Mouse (Mus musculus): Measurements from ENCODE around the gene Ncs1. TPM values are rescaled to one million over a fixed set of nuclear protein-coding genes. Genes with fewer than 3 reads are reported as not detected.
A peak's percentile ranks its signal among the peaks of the same experiment; 100 is the strongest.

Ncs1 gene
- total RNA-seq, 2 experiments from 2014 or later: 2.1 to 3.2 TPM

DNA sequence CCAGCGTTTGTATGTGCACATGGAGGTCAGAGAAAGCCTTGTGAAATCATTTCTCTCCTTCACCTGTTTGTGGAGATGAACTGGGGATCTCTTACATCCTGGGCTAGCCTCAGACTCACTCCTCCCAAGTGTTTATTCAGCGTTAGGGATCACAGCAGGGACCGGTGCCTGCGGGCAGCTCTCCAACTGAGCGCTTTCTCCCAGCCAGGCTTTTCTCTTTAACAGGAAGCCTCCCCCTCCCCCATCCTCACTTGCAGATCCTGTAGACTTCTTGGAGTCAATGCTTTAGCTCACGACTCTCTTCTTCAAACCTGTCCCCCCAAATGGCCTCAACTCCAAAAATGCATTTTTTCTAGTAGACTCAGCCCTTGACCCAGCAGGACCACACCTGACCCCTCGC lies 4.0 kb upstream of the Ncs1 start:
- ATAC-seq (replicated peaks; ENCODE audit: poor library complexity, severe bottlenecking): no peak

DNA sequence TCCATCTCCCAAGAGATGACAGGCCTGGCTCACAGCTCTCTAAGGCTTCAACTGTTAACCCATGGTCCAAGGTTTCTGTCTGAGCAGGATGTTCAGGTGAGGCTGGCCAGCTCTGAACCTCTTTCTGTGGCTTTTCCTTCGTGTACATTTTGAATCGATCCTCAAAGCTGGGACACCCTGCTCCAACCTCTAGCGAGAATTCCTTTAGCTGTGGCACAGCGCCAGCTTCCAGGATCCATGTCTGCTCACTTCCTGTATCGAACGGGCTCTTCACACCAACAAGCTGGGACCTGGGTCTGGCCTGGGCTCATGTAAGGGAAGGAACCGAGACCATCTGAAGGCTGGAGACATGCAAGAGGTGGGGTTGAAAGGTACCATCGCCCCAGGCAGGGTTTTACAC lies 1.4 kb upstream of the Ncs1 start:
- ATAC-seq (replicated peaks; ENCODE audit: poor library complexity, severe bottlenecking): no peak

DNA sequence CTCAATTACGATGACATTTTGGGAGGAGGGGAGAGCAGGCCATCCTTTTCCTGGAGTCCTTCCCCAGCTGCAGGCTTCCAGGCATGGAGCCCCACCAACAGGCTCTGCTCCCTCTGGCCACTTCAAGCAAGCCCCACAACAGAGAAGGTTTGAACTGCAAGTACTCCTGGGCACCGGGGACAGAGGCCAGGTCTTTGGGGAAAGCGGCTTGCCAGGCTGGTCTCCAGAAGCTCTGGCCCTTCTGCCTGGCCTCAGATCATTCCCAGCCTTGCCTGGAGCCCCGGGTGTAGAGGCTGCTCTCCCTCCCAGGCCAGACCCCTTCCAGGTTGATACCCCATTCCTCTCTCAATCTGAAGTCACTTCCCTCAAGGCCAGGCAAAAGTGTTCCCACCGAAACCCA lies 572 bp upstream of the Ncs1 start:
- ATAC-seq (replicated peaks; ENCODE audit: poor library complexity, severe bottlenecking): no peak

DNA sequence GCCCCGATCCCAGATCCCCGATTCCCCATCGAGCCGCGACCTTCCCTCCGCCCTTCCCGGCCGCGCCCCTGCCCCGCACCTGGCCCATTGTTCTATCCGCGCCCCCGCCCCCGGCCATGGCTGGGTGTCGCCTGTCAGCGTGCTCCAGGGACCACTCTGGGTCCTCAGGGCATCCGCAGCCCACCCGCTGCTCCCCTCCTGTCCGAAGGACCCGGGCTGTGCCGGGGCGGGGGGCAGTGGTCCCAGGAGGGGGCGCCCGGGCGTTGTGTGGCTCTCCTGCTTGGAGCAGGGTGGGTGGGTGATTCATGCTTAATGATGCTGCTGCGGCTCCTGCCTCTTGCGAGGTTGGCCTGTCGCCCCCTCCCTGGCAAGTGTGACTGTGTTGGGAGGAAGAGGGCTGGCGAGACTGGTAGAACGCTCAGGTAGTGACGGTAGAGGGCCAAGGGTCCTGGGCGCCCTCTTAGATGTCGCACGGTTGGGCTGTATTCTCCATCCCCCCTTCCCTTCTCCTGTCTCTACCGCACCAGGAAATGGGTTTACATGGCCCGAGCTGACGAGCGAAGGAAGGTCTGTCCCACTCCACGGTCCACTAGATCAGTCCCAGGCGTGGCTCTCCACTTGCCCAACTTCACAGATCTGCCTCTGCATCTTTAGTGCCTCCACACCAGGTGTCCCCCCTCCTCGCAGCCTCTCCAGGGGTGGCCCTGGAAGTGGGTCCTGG lies 788 bp downstream of the Ncs1 start:
- ATAC-seq (replicated peaks; ENCODE audit: poor library complexity, severe bottlenecking): no peak; the same call in 1 of the 2 replicates

DNA sequence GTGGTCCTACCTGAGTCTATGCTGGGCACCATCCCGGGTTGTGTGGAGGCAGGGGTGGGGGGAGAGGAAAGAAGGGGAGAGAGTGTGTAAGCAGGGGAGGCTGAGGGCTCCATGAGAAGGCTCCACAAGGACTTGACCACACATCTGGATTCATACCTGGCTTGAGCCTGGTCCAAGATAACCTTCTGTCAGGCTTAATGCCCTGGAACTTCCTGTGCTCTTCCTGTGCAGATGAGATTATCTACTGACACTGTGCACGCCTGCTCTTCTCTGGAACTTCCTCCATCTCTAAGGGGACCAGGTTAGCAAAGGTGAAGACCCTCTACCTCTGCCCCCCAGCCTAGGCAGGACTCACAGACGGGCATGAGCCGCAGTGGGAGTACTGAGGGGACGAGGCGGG lies 3.2 kb downstream of the Ncs1 start:
- ATAC-seq (replicated peaks; ENCODE audit: poor library complexity, severe bottlenecking): no peak

DNA sequence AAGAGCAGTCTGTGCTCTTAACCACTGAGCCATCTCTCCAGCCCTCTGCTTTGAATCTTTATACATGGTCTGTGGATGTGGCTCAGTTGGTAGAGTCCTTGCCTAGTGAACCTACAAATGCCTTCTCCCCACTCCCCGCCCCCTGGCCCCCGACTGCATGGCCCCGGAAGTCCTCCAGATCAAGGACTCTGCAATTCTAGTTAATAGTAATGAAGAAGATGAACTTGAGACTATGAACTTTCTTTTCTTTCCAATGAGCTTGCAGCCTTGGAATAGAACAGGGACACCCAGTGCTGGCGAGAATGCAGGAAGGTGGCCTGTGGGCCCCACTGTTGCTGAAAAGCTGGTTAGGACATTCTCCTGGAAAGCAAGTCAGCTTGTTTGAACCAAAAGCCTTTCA lies 6.5 kb downstream of the Ncs1 start:
- no peak for ATAC-seq (replicated peaks; ENCODE audit: poor library complexity, severe bottlenecking)

DNA sequence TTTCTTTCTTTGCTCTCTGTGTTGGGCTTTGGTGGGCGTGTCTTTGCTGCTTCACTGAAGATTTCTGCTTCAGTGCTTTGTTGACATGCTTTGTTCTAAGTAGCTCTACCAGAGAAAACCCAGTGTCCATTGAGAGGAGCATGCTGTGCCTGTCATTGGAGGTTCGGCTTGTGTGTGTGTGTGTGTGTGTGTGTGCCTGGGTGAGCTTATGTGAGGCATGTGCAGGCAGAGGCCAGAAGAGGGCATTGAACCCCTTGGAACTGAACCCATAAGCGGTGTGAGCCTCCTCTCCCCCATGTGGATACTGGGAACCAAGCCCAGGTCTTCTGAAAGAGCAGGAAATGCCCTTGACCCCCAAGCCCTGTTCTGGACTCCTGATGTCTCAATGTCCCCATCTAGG lies 7.8 kb downstream of the Ncs1 start:
- no peak for ATAC-seq (replicated peaks; ENCODE audit: poor library complexity, severe bottlenecking)

DNA sequence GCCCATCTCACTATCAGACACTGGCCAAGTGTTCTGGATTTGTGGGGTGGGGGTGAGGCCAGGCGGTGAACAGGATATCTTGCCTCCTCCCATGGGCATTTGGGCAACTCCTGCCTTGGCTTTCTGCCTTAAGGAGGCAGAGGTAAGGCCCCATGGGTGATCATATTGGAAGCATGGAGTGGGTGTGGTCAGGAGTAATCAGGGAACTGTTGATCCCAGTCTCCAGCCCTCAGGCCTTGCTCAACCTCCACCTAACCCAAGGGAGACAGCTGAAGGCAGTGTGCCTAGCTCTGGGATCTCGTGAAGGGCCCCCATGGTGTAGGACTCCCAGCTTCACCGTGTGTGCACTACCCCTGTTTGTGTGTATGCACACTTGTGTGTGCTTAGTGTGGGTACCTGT lies 9.2 kb downstream of the Ncs1 start:
- no peak for ATAC-seq (replicated peaks; ENCODE audit: poor library complexity, severe bottlenecking)

DNA sequence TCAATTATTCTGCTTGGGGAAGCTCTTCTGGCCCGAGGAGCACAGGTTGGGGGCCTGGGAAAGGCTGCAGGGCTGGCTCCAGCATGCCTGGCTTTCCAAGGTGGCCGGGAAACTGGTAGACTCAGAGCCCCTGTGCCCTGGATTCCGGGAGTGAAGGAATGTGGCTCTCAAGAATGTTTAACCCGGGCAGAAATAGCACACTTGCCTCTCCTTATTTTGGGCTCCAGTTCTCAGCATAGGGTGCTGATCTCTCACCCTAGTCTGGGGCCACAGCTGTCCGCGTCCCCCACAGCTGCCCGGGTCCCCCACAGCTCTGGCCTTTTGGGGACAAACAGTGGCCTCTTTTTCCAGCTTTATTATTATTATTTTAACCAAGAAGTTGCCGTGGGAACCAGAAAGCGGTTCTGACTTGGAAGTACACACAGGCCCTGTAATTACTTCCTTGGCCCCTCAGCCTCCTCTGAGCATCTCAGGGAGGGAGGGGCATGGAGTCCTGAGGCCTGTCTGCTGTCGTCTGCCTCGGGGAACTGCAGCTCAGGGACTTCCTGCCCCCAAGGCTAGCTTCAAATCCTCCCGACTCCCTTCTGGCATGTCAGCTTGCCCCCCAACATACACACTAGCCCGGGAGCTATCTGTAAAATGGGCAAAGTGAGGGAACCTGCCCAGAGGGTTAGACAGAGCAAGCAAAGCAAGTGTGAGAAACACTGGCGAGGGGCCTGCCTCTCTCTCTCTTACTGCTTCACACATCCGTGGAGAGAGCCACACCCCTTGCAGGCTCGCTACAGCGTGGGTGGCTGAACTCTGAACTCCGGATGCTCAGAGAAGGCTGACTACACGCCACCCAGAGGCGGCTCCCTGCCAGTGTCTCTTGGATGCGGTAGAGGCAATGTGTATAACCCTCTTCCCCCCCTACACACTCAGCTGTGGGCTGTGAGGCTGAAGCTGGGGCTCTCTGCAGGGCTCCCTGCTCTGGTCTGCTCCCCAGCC lies 10.6 kb downstream of the Ncs1 start:
- peak; percentile 85 for ATAC-seq (replicated peaks; ENCODE audit: poor library complexity, severe bottlenecking)

DNA sequence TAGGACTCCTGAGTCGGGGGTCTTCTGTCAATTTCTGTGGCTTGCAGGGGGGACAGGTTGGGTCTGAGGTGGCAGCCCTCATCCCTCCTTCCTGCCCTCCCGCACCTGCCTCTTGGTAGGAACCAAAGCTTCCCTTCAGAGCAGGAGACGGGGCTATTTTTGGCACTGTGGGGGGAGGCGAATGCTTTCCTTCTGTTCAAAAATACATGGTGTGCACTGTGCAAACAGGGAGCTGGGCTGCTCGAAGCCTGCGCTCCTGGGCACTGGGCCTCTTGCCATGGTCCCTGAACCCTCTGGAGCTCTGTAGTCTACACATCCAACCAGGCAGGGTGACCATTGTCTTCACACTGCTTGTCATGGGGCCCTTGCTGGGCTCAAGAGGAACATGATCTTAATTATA lies 11.5 kb downstream of the Ncs1 start:
- ATAC-seq (replicated peaks; ENCODE audit: poor library complexity, severe bottlenecking): no peak

DNA sequence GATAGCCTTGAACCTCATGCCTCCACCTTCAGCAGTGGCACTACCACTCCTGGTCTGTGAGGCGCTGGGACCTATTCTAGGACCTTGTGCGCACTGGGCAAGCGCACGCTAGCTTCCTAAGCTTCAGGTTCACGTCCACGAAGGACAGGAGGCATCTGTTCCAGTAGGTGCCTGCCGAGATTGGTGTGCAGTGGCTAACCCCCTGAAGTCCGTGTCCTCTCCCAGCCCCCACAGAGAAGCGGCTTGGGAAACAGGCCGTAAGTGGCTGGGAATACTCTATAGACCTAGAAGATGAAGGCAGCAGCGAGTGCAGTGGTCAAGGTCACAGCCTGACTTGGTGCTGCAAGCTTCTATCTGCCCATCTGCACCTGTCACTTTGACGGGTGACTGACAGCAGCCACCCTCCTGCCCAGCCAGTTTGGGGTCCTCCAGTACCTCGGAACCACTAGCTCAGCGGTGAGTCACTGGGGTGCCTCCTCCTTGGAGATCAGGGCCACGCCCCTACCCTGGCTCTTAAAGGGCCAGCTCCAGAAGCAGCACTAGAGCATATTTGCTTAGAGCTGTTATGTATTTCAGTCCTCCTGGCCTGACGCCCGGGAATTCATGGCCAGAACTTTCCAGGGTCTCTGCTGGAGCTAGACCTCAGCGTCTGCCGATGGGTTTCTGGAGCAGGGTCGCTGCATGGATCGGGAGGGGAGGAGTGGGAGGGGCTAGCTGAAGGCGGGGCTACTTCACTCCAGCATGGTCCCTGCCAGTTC lies 13.2 kb downstream of the Ncs1 start:
- peak; percentile 75 for ATAC-seq (replicated peaks; ENCODE audit: poor library complexity, severe bottlenecking)

DNA sequence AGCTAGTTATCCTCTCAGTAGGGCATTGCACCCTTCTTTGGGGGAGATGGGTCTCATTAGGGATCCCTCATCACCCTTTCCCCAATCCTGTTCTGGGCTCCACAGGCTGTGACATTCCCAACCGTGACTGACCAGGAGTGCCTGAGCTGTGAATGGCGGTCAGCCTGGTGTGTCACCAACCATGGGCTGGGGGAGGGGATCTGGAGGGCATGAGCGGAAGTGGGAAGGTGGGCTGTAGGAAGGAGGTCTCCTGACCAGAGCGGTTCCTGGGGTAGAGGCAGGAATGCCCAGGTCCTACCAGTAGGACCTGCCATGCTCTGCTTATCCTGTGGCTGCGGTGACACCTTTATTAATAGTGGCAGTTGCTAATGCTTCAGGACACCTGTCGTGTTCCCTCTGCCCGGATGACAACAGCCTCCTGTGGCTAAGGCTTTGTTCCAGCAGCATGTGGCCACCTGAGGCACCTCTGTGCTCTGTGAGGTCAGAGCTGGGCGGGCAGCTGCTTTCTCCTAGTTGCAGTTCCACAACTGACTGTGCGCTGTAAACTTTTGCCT lies 13.8 kb downstream of the Ncs1 start:
- no peak for ATAC-seq (replicated peaks; ENCODE audit: poor library complexity, severe bottlenecking)

DNA sequence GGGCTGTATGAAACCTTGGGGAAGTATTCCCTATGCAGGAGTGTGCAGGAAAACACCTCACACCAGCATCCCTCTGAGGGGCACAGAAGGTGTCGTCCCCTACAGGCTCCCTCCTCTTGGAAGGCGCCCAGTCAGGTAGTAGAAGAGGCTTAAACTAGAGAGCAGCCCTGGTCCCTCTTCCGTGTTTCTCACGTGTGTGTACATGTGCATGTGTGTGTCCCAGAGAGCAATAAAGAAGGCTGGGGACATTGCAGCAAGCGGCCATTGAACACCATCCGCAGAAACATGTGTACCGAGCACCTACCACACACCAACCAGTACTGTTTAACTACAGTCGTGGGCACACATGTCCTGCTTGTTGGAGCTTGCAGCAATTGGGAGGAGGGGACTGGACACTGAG lies 14.9 kb downstream of the Ncs1 start:
- ATAC-seq (replicated peaks; ENCODE audit: poor library complexity, severe bottlenecking): no peak

DNA sequence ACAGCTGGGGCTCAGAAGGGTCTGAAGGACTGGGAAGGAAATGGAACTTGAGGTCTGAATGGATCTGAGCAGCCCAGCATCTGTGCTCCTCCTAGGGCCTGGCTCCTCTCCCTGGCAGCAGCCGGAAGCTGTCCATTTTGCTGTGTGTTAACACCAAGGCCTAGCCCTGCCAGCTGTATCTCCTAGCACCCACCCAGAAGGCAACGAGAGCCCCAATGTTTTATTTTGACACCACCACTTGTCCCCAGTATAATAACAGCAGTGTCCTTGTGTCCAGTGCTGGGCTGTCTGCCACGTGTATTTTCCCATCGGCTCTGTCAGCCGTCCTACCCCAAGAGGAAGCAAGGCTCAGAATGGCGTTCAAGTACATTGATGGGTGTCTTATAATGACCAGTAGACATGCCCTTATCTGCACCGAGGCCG lies 17.4 kb downstream of the Ncs1 start:
- ATAC-seq (replicated peaks; ENCODE audit: poor library complexity, severe bottlenecking): no peak

DNA sequence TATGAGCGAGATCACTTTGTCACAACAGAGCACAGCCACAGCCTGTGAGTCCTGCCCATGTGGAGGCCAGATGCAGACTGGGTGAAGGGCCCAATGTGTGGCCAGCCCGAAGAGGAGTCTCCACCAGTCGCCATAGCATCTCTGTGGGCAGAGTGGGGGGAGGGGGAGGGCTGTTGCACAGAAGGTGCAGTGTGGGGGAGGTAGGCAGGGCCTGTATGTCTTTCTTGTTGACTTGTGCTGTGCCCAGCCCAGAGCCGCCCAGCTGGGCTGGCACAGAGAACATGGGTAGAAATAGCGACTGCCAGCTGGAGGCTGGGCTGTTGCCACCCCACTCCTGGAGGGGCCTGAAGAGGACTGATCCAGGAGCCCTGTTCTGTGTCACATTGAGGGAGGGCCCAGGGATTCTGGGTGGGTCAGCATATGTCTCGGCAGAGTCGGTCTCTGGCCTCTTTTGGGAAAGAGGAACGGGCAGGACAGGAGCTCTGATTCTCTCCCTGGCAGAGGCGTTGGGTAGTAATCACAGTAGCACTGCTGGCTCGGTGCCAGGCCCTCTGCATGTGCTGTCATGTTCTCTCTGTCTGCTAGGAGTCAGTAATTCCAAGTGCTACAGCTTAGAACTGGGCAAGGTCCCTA lies 18.2 kb downstream of the Ncs1 start:
- no peak for ATAC-seq (replicated peaks; ENCODE audit: poor library complexity, severe bottlenecking)

DNA sequence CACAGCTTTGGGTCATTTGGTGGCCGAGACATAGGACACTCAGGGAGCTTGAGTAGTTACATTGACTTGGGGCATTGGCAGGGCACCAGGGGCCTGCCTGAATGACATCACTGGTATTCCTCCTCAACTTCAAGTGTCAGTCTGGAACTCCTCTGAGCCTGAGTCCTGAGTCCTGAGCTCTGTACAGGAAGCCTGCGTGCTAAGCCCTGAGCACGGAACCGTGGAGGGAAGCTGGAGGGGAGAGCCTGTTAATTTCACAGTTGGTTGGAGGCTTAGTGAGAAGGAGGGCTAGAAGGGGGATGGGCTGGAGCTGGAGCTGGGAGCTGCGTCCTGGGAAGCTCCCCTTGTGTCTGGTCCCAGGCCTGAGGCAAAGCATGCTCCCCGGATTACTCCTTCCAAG lies 21.8 kb downstream of the Ncs1 start:
- no peak for ATAC-seq (replicated peaks; ENCODE audit: poor library complexity, severe bottlenecking)

DNA sequence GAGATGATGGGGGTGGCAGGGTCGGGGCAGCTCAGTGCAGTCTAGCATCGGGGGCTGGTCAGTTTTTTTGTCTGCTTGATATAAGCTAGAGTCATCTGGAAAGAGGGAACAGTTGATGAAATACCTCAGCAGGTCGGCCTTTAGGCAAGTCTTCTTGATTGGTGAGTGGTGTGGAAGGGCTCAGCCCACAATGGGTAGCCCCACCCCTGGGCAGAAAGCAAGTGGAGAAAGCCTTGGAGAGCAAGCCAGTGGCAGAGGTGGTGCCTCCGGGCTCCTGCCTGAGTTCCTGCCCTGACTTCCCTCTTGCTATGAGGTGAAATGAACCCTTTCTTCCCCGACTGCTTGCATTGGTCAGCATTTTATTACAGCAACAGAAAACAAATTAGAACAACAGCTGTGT lies 23.0 kb downstream of the Ncs1 start:
- ATAC-seq (replicated peaks; ENCODE audit: poor library complexity, severe bottlenecking): 0 out of 2 replicates have a peak, but pooled peaks have one; percentile 23

DNA sequence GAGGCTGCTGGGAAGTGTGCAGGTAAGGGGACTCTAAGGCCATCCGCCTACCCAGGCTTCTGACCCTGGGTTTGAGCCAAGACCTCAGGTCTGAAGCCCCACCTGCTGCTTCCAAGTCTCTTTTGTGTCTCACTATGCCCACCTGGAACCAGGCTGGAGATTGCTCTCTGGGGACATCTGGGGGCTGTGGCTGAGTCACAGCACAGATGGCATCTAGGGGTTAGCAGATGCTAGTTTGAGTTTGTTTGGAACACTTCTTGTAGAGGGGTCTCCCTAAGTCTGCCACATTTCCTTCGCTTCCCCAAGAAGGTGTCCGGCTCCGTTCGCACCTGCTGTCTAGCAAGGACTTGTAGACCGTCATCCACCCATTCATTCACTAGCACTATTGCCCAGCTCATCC lies 23.6 kb downstream of the Ncs1 start:
- no peak for ATAC-seq (replicated peaks; ENCODE audit: poor library complexity, severe bottlenecking)

DNA sequence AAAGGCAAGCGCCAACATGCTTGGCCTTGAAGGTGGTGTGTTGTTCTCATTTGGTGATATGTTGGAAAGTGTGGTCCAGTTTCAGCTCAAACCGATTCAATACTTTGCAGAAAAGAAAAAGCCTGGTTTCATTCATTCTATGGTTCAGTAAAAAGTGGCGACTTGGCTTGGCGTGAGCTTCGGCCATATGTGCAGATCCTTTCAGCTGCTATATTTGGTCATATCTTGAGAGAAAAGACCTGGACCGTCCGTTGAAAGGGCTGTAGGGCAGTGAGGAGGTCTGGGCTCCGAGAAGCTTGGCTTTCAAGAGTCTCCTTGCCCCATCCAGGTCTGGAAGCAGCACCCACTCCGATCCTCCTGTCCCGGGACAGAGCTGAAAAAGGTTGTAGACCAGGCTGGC lies 24.2 kb downstream of the Ncs1 start:
- no peak for ATAC-seq (replicated peaks; ENCODE audit: poor library complexity, severe bottlenecking)

DNA sequence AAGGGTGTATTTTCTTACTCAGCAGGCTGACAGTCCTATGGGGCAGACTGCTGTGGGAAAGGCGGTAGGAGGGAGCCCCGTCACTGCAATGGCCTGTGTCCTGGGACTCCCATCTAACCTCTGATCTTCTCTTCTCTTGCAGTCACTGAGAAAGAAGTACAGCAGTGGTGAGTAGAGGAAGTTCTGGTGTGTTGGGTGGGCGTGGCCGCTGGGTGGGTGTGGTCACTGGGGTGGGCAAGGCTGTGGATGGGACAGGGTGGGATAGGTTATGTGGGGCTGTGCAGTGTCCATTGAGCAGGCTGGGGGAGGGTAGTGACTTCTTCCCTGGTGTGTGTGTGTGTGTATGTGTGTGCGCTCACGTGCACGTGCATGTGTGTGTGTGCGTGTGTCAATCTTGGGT lies 24.8 kb downstream of the Ncs1 start:
- peak; percentile 50 for ATAC-seq (replicated peaks; ENCODE audit: poor library complexity, severe bottlenecking)

Data from granulocyte monocyte progenitor cell, adult 5-6 weeks (primary cell).